Comparison of ENCODE assay signal across 22 mouse cellular contexts in the genomic region with DNA sequence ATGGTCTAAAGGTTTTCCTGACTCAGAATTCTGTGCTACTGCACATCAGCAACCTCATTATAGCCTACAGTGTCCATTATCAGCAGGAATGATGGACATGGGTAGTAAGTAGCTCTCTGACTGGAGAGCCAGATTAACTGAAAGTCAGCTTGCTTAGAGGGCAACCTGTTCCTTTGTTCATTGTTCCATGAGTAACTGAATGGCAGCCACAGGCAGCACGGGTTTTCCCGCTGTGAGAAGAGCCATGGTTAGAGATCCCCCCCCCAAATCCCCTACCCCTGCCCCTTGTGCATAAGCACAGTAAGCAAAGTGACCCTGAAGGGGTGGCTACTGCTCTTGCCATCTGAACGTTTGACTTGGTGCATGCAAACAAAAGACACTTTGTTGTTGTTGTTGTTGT.
DNase-seq lines count a peak whose midpoint lies in the region; ATAC-seq lines count a peak whose summit lies in the region.
"Had no signal": no experiment of that assay in that cellular context is flagged by ENCODE, and none has a peak within 500 bp of the region (broad histone marks: within the 10 kb centered on the region; RNA-seq: fewer than 3 reads in every experiment).

No protein-coding gene starts in this region.

- intact Hi-C loops in heart, postnatal 36 days (cut with DNase I) = no loop called here

- 0 out of 2 replicates have a peak overlapping the region, but pooled peaks have one; percentile 20 for H3K27ac ChIP-seq in forebrain, embryonic 13.5 days
- H3K27ac ChIP-seq in forebrain, embryonic 16.5 days (ENCODE audit: low read length) = no peak overlapping the region
- peak overlapping the region; percentile 69 for H3K27ac ChIP-seq in midbrain, embryonic 10.5 days (replicated peaks)
- no peak overlapping the region for H3K27ac ChIP-seq in midbrain, embryonic 16.5 days (ENCODE audit: low read length)
- H3K27ac ChIP-seq in midbrain, embryonic 13.5 days = peak overlapping the region; percentile 26; the same call in 1 of the 2 replicates
- H3K27ac ChIP-seq: embryonic facial prominence, embryonic 12.5 days; heart, embryonic 15.5 days; liver, embryonic 15.5 days had no signal

- no peak for DNase-seq in midbrain, embryonic 10.5 days (ENCODE audit: low spot score)
- no peak for DNase-seq in heart, postnatal 36 days
- DNase-seq in frontal cortex, postnatal 10 days (ENCODE audit: low spot score in 2 of 2) = no peak
- DNase-seq: adrenal gland, postnatal 14 days; cerebellum, adult 11 months; cerebellum, adult 9-11 months; embryo, embryonic 11 days; gastrocnemius, postnatal 10 days; kidney, adult 11 months; kidney, postnatal 14 days; layer of hippocampus, adult 9-11 months; lung, embryonic 14.5 days; lung, postnatal 14 days had no signal

- H3K9me3 ChIP-seq in forebrain, embryonic 13.5 days (replicated peaks) = no peaks in the 10 kb centered on the region
- H3K9me3 ChIP-seq in forebrain, embryonic 16.5 days (ENCODE audit: control insufficient read depth, low read length) = no peaks in the 10 kb centered on the region
- no peaks in the 10 kb centered on the region for H3K9me3 ChIP-seq in midbrain, embryonic 10.5 days (replicated peaks)
- H3K9me3 ChIP-seq in midbrain, embryonic 16.5 days (replicated peaks; ENCODE audit: control insufficient read depth, low read length, poor library complexity, severe bottlenecking) = no peaks in the 10 kb centered on the region
- H3K9me3 ChIP-seq in midbrain, embryonic 13.5 days = no peaks in the 10 kb centered on the region
- H3K9me3 ChIP-seq: embryonic facial prominence, embryonic 12.5 days; heart, embryonic 15.5 days; liver, embryonic 15.5 days had no signal

- no peak overlapping the region for H3K9ac ChIP-seq in forebrain, embryonic 13.5 days
- H3K9ac ChIP-seq in forebrain, embryonic 16.5 days (replicated peaks; ENCODE audit: low read depth, low read length) = no peak overlapping the region
- H3K9ac ChIP-seq in midbrain, embryonic 16.5 days (ENCODE audit: low read depth, low read length) = no peak overlapping the region
- no peak overlapping the region for H3K9ac ChIP-seq in midbrain, embryonic 13.5 days (replicated peaks)
- H3K9ac ChIP-seq: embryonic facial prominence, embryonic 12.5 days; heart, embryonic 15.5 days; liver, embryonic 15.5 days; lung, embryonic 14.5 days had no signal

- 6% methylated on average over 3 of the region's 3 CpGs for WGBS in forebrain, embryonic 13.5 days
- WGBS in forebrain, embryonic 16.5 days = 12% methylated on average over 3 of the region's 3 CpGs
- WGBS in midbrain, embryonic 10.5 days = 13% methylated on average over 3 of the region's 3 CpGs
- WGBS in midbrain, embryonic 16.5 days = 0% methylated on average over 3 of the region's 3 CpGs
- 1% methylated on average over 3 of the region's 3 CpGs for WGBS in midbrain, embryonic 13.5 days

- H3K36me3 ChIP-seq in forebrain, embryonic 13.5 days (ENCODE audit: poor library complexity, severe bottlenecking) = peaks cover 3% of the 10 kb centered on the region; the same call in 1 of the 2 replicates
- no peaks in the 10 kb centered on the region for H3K36me3 ChIP-seq in forebrain, embryonic 16.5 days (ENCODE audit: control insufficient read depth, insufficient read depth)
- 0 out of 2 replicates have a peak, but pooled peaks cover 6% of the 10 kb centered on the region for H3K36me3 ChIP-seq in midbrain, embryonic 10.5 days
- no peaks in the 10 kb centered on the region for H3K36me3 ChIP-seq in midbrain, embryonic 16.5 days (ENCODE audit: control insufficient read depth, insufficient read depth, low read length)
- no peaks in the 10 kb centered on the region for H3K36me3 ChIP-seq in midbrain, embryonic 13.5 days
- H3K36me3 ChIP-seq: heart, embryonic 15.5 days had no signal

- no peak overlapping the region for H3K4me2 ChIP-seq in forebrain, embryonic 13.5 days
- H3K4me2 ChIP-seq in forebrain, embryonic 16.5 days (ENCODE audit: low read length) = no peak overlapping the region
- no peak overlapping the region for H3K4me2 ChIP-seq in midbrain, embryonic 16.5 days (ENCODE audit: low read length)
- no peak overlapping the region for H3K4me2 ChIP-seq in midbrain, embryonic 13.5 days (replicated peaks)
- H3K4me2 ChIP-seq: embryonic facial prominence, embryonic 12.5 days; heart, embryonic 15.5 days; liver, embryonic 15.5 days; lung, embryonic 14.5 days had no signal

- H3K27me3 ChIP-seq in forebrain, embryonic 13.5 days = no peaks in the 10 kb centered on the region
- no peaks in the 10 kb centered on the region for H3K27me3 ChIP-seq in forebrain, embryonic 16.5 days (replicated peaks; ENCODE audit: control insufficient read depth, insufficient read depth, low read length)
- no peaks in the 10 kb centered on the region for H3K27me3 ChIP-seq in midbrain, embryonic 10.5 days (ENCODE audit: low read depth, poor library complexity, severe bottlenecking)
- H3K27me3 ChIP-seq in midbrain, embryonic 16.5 days (ENCODE audit: control insufficient read depth, insufficient read depth, low read depth, low read length) = no peaks in the 10 kb centered on the region
- no peaks in the 10 kb centered on the region for H3K27me3 ChIP-seq in midbrain, embryonic 13.5 days
- H3K27me3 ChIP-seq: embryonic facial prominence, embryonic 12.5 days; heart, embryonic 15.5 days; liver, embryonic 15.5 days; Patski had no signal

- H3K4me3 ChIP-seq in forebrain, embryonic 13.5 days = no peak overlapping the region
- H3K4me3 ChIP-seq in forebrain, embryonic 16.5 days (replicated peaks; ENCODE audit: low read length) = no peak overlapping the region
- no peak overlapping the region for H3K4me3 ChIP-seq in midbrain, embryonic 10.5 days
- no peak overlapping the region for H3K4me3 ChIP-seq in midbrain, embryonic 16.5 days (ENCODE audit: low read depth, low read length)
- no peak overlapping the region for H3K4me3 ChIP-seq in midbrain, embryonic 13.5 days (replicated peaks)
- H3K4me3 ChIP-seq: embryonic facial prominence, embryonic 12.5 days; heart, embryonic 15.5 days; liver, embryonic 15.5 days had no signal

- ATAC-seq in forebrain, embryonic 13.5 days = no peak
- no peak for ATAC-seq in forebrain, embryonic 16.5 days
- ATAC-seq in midbrain, embryonic 16.5 days = no peak
- ATAC-seq in midbrain, embryonic 13.5 days = no peak; the same call in 1 of the 2 replicates
- ATAC-seq: inflammation-experienced regulatory T-cells, adult 6 months; Patski had no signal

- H3K4me1 ChIP-seq in forebrain, embryonic 13.5 days = peaks cover 12% of the 10 kb centered on the region; the same call in 1 of the 2 replicates
- H3K4me1 ChIP-seq in forebrain, embryonic 16.5 days (replicated peaks; ENCODE audit: control insufficient read depth, insufficient read depth, low read length) = 0 out of 2 replicates have a peak, but pooled peaks cover 6% of the 10 kb centered on the region
- H3K4me1 ChIP-seq in midbrain, embryonic 10.5 days = peaks cover 43% of the 10 kb centered on the region
- H3K4me1 ChIP-seq in midbrain, embryonic 16.5 days (ENCODE audit: control insufficient read depth, insufficient read depth, low read length) = peaks cover 10% of the 10 kb centered on the region; the same call in 1 of the 2 replicates
- H3K4me1 ChIP-seq in midbrain, embryonic 13.5 days (replicated peaks) = peaks cover 33% of the 10 kb centered on the region

Comparison
In these comparisons a context has a peak if more than half of its experiments do, and no peak if none do; other contexts are left out.
1. H3K27ac ChIP-seq: peak in forebrain, embryonic 13.5 days (single experiment), midbrain, embryonic 10.5 days (single experiment) and midbrain, embryonic 13.5 days (single experiment); none in forebrain, embryonic 16.5 days (single experiment) and midbrain, embryonic 16.5 days (single experiment).